Mouse (Mus musculus) liver, embryonic 12.5 days (tissue): ENCODE results near the gene Nom1. TPM values are rescaled to one million over a fixed set of nuclear protein-coding genes. Genes with fewer than 3 reads are reported as not detected.
"Not testable (repeated sequence)": the region's sequence is repeated elsewhere in the genome, so short reads cannot be mapped to it uniquely, and the experiment has no call there.

Source experiments
- ATAC-seq: fragments of 200-750 bp; cut with Nextera tagmentation; 2 replicates; pipeline ENCODE4 v1.8.0; 2017; ENCODE audit warnings: moderate number of reproducible peaks, mild to moderate bottlenecking, moderate library complexity
- H3K27ac ChIP-seq: fragments of 300-500 bp; sonication (generic); 2 replicates; pipeline ENCODE4 v1.5.1; 2016; ENCODE audit warnings: mild to moderate bottlenecking
- H3K27me3 ChIP-seq: fragments of 300-500 bp; sonication (generic); replicated peaks from 2 replicates; pipeline ENCODE4 v1.6.1; 2016; ENCODE audit warnings: mild to moderate bottlenecking, moderate library complexity
- H3K36me3 ChIP-seq: fragments of 300-500 bp; sonication (generic); 2 replicates; pipeline ENCODE4 v1.6.1; 2016; ENCODE audit warnings: mild to moderate bottlenecking, moderate library complexity
- H3K4me1 ChIP-seq: fragments of 300-500 bp; sonication (generic); 2 replicates; pipeline ENCODE4 v1.6.1; 2016
- H3K4me2 ChIP-seq: fragments of 300-500 bp; sonication (generic); 2 replicates; pipeline ENCODE4 v1.6.1; 2016; ENCODE audit warnings: mild to moderate bottlenecking, moderate library complexity
- H3K4me3 ChIP-seq: fragments of 300-500 bp; sonication (generic); 2 replicates; pipeline ENCODE4 v1.5.1; 2016; ENCODE audit warnings: mild to moderate bottlenecking, moderate library complexity
- H3K9ac ChIP-seq: fragments of 300-500 bp; sonication (generic); 2 replicates; pipeline ENCODE4 v1.6.1; 2016; ENCODE audit warnings: mild to moderate bottlenecking, moderate library complexity
- H3K9me3 ChIP-seq: fragments of 300-500 bp; sonication (generic); replicated peaks from 2 replicates; pipeline ENCODE4 v1.6.1; 2016; ENCODE audit warnings: mild to moderate bottlenecking, moderate library complexity
- WGBS: fragments of 180-500 bp; shearing (Covaris S2); methylation state at CpG from one replicate; pipeline ENCODE4 v1.1.7; 2016; ENCODE audit not compliant: insufficient replicate concordance; 5-methylcytosine and 5-hydroxymethylcytosine counted together
- polyA plus RNA-seq: library from polyadenylated mRNA; unstranded; fragments of >200 nt; fragmentation: Nextera tagmentation; extraction: Ambion mirVana; gene quantifications from 2 replicates; pipeline ENCODE4 v1.2.1, GENCODE M21; 2016

Nom1 gene
- polyA plus RNA-seq, result 29.9 and 30.0 TPM in 2 replicates

GRCm38 (mm10) chr5:29434228-29434871, at the start of gene Nom1:
TSS of gene Nom1 (plus strand) at chr5:29434664.
- ATAC-seq, result peak; percentile 91
- H3K36me3 ChIP-seq, result peaks cover 36% of the 10 kb centered on the region
- WGBS, result 5% methylated on average over 29 of the region's 29 CpGs

GRCm38 (mm10) chr5:29387591-29387990, 46.9 kb upstream of the Nom1 start:
- Histone ChIP-seq H3K36me3 (no peaks in the 10 kb centered on the region), H3K27me3 (peaks cover 33% of the 10 kb centered on the region; the same call in 1 of the 2 replicates), H3K4me1 (no peaks in the 10 kb centered on the region), H3K9ac (no peak overlapping the region), H3K4me3 (no peak overlapping the region), H3K27ac (0 out of 2 replicates have a peak overlapping the region, but pooled peaks have one; percentile 10), H3K4me2 (no peak overlapping the region), H3K9me3 (no peaks in the 10 kb centered on the region)
- ATAC-seq, result no peak
- WGBS, result 42% methylated on average over 1 of the region's 1 CpGs

More at GRCm38 (mm10) chr5:29434228-29434871, at the start of gene Nom1:
- H3K4me2 ChIP-seq, result peak within 1 kb of the TSS; percentile 87
- peak within 1 kb of the TSS; percentile 94 for H3K4me3 ChIP-seq
- H3K4me1 ChIP-seq, result peaks cover 27% of the 10 kb centered on the region
- no peaks in the 10 kb centered on the region for H3K9me3 ChIP-seq
- H3K9ac ChIP-seq, result peak within 1 kb of the TSS; percentile 90
- H3K27me3 ChIP-seq, result peaks cover 26% of the 10 kb centered on the region
- peak within 1 kb of the TSS; percentile 80 for H3K27ac ChIP-seq

GRCm38 (mm10) chr5:29388181-29388943, 46.1 kb upstream of the Nom1 start:
- Histone ChIP-seq H3K27me3 (peaks cover 33% of the 10 kb centered on the region; the same call in 1 of the 2 replicates), H3K4me1 (no peaks in the 10 kb centered on the region), H3K9me3 (no peaks in the 10 kb centered on the region), H3K4me2 (no peak overlapping the region), H3K36me3 (no peaks in the 10 kb centered on the region), H3K27ac (0 out of 2 replicates have a peak overlapping the region, but pooled peaks have one; percentile 10), H3K9ac (no peak overlapping the region), H3K4me3 (no peak overlapping the region)
- no peak for ATAC-seq
- WGBS, result 36% methylated on average over 7 of the region's 7 CpGs

- Histone ChIP-seq H3K36me3 (no peaks in the 10 kb centered on the region), H3K9me3 (no peaks in the 10 kb centered on the region), H3K27ac (no peak overlapping the region), H3K4me2 (no peak overlapping the region), H3K27me3 (peaks cover 33% of the 10 kb centered on the region; the same call in 1 of the 2 replicates), H3K4me3 (no peak overlapping the region), H3K9ac (no peak overlapping the region), H3K4me1 (no peaks in the 10 kb centered on the region)
- no peak; the same call in 1 of the 2 replicates for ATAC-seq
- WGBS, result 18% methylated on average over 15 of the region's 15 CpGs
Observed at GRCm38 (mm10) chr5:29388944-29389765, 45.3 kb upstream of the Nom1 start.

- Histone ChIP-seq H3K4me3 (no peak overlapping the region), H3K27ac (no peak overlapping the region), H3K27me3 (peaks cover 3% of the 10 kb centered on the region; the same call in 1 of the 2 replicates), H3K9ac (no peak overlapping the region), H3K4me2 (no peak overlapping the region), H3K36me3 (no peaks in the 10 kb centered on the region), H3K9me3 (no peaks in the 10 kb centered on the region), H3K4me1 (no peaks in the 10 kb centered on the region)
- WGBS, result 60% methylated on average over 4 of the region's 4 CpGs
- no peak for ATAC-seq
Observed at GRCm38 (mm10) chr5:29398427-29398826, 36.0 kb upstream of the Nom1 start.

- H3K36me3 ChIP-seq, result no peaks in the 10 kb centered on the region
- peaks cover 3% of the 10 kb centered on the region; the same call in 1 of the 2 replicates for H3K27me3 ChIP-seq
- no peak for ATAC-seq
- H3K9ac ChIP-seq, result no peak overlapping the region
- H3K4me2 ChIP-seq, result no peak overlapping the region
- no peak overlapping the region for H3K4me3 ChIP-seq
- no peak overlapping the region for H3K27ac ChIP-seq
- H3K9me3 ChIP-seq, result no peaks in the 10 kb centered on the region
- H3K4me1 ChIP-seq, result no peaks in the 10 kb centered on the region
Observed at GRCm38 (mm10) chr5:29410854-29411253, 23.6 kb upstream of the Nom1 start.

- Histone ChIP-seq H3K9me3 (no peaks in the 10 kb centered on the region), H3K27me3 (peaks cover 3% of the 10 kb centered on the region; the same call in 1 of the 2 replicates), H3K4me2 (no peak overlapping the region), H3K27ac (no peak overlapping the region), H3K4me1 (no peaks in the 10 kb centered on the region), H3K36me3 (no peaks in the 10 kb centered on the region), H3K9ac (no peak overlapping the region), H3K4me3 (no peak overlapping the region)
- no peak for ATAC-seq
- 77% methylated on average over 3 of the region's 3 CpGs for WGBS
Observed at GRCm38 (mm10) chr5:29413041-29413440, 21.4 kb upstream of the Nom1 start.

- not testable (repeated sequence) for H3K4me3 ChIP-seq, H3K9ac ChIP-seq, H3K4me1 ChIP-seq, ATAC-seq, H3K36me3 ChIP-seq, H3K27ac ChIP-seq, H3K9me3 ChIP-seq, H3K4me2 ChIP-seq
- H3K27me3 ChIP-seq, result peaks cover 31% of the 10 kb centered on the region
- 44% methylated on average over 3 of the region's 3 CpGs for WGBS
Observed at GRCm38 (mm10) chr5:29423330-29423729, 11.1 kb upstream of the Nom1 start.

- peak; percentile 71 for ATAC-seq
- H3K4me2 ChIP-seq, result peak overlapping the region; percentile 87
- no peaks in the 10 kb centered on the region for H3K9me3 ChIP-seq
- H3K27me3 ChIP-seq, result peaks cover 26% of the 10 kb centered on the region
- WGBS, result under 1% methylated on average over 48 of the region's 48 CpGs
- peak overlapping the region; percentile 90 for H3K9ac ChIP-seq
- H3K4me3 ChIP-seq, result peak overlapping the region; percentile 94
- peaks cover 27% of the 10 kb centered on the region for H3K4me1 ChIP-seq
- H3K27ac ChIP-seq, result peak overlapping the region; percentile 80
- peaks cover 42% of the 10 kb centered on the region for H3K36me3 ChIP-seq
Observed at GRCm38 (mm10) chr5:29434872-29435358, 451 bp downstream of the Nom1 start.

GRCm38 (mm10) chr5:29435491-29435890, 1.0 kb downstream of the Nom1 start:
- Histone ChIP-seq H3K27ac (peak overlapping the region; percentile 80; the same call in 1 of the 2 replicates), H3K36me3 (peaks cover 48% of the 10 kb centered on the region), H3K27me3 (peaks cover 24% of the 10 kb centered on the region), H3K9ac (peak overlapping the region; percentile 90), H3K4me3 (peak overlapping the region; percentile 94), H3K4me2 (peak overlapping the region; percentile 87), H3K4me1 (peaks cover 27% of the 10 kb centered on the region), H3K9me3 (no peaks in the 10 kb centered on the region)
- WGBS, result 23% methylated on average over 8 of the region's 8 CpGs
- ATAC-seq, result no peak

- peak overlapping the region; percentile 87 for H3K4me2 ChIP-seq
- H3K27ac ChIP-seq, ATAC-seq, H3K9me3 ChIP-seq: not testable (repeated sequence)
- peaks cover 27% of the 10 kb centered on the region for H3K4me1 ChIP-seq
- H3K9ac ChIP-seq, result 0 out of 2 replicates have a peak overlapping the region, but pooled peaks have one; percentile 90
- WGBS, result 80% methylated on average over 6 of the region's 6 CpGs
- H3K27me3 ChIP-seq, result peaks cover 13% of the 10 kb centered on the region
- peak overlapping the region; percentile 94 for H3K4me3 ChIP-seq
- peaks cover 60% of the 10 kb centered on the region for H3K36me3 ChIP-seq
Observed at GRCm38 (mm10) chr5:29436728-29437127, 2.3 kb downstream of the Nom1 start.
